Mouse (Mus musculus) spleen, postnatal 14 days (tissue): ENCODE results near the gene Ppt2.

Experiments
- DNase-seq, 2 experiments: peaks; one replicate each; pipeline ENCODE4 v3.0.0; 2021 to 2022; ENCODE audit warnings: low spot score in 2 of 2

Ppt2 gene

GRCm38 (mm10) chr17:34627943-34628643, at the start of gene Ppt2:
Gene Ppt2 (minus strand): TSS chr17:34628510.
- DNase-seq = no peak

GRCm38 (mm10) chr17:34676671-34677070, 48.4 kb upstream of the Ppt2 start:
- DNase-seq = no peak

GRCm38 (mm10) chr17:34676093-34676460, 47.8 kb upstream of the Ppt2 start:
- DNase-seq = no peak

- DNase-seq = no peak
Measured at GRCm38 (mm10) chr17:34675205-34676092, 47.1 kb upstream of the Ppt2 start.

GRCm38 (mm10) chr17:34674524-34675204, 46.4 kb upstream of the Ppt2 start:
- DNase-seq = no peak

- DNase-seq = no peak
Measured at GRCm38 (mm10) chr17:34673139-34673538, 44.8 kb upstream of the Ppt2 start.

- no peak for DNase-seq
Measured at GRCm38 (mm10) chr17:34672246-34672792, 44.0 kb upstream of the Ppt2 start.

GRCm38 (mm10) chr17:34671151-34672066, 43.1 kb upstream of the Ppt2 start:
- DNase-seq = no peak

GRCm38 (mm10) chr17:34670235-34670634, 41.9 kb upstream of the Ppt2 start, which contains the start of gene Tnxb:
Gene Tnxb (plus strand): TSS chr17:34670535.
- no peak for DNase-seq

- DNase-seq = no peak
Measured at GRCm38 (mm10) chr17:34664472-34664871, 36.2 kb upstream of the Ppt2 start.

GRCm38 (mm10) chr17:34663558-34663957, 35.2 kb upstream of the Ppt2 start:
- no peak for DNase-seq

GRCm38 (mm10) chr17:34662978-34663377, 34.7 kb upstream of the Ppt2 start:
- no peak for DNase-seq

GRCm38 (mm10) chr17:34662468-34662867, 34.2 kb upstream of the Ppt2 start:
- no peak for DNase-seq

GRCm38 (mm10) chr17:34661121-34661591, 32.8 kb upstream of the Ppt2 start:
- no peak for DNase-seq

- no peak for DNase-seq
Measured at GRCm38 (mm10) chr17:34660259-34660820, 32.0 kb upstream of the Ppt2 start.

- DNase-seq = no peak
Measured at GRCm38 (mm10) chr17:34659897-34660214, 31.5 kb upstream of the Ppt2 start.

GRCm38 (mm10) chr17:34659181-34659896, 31.0 kb upstream of the Ppt2 start:
- no peak for DNase-seq

GRCm38 (mm10) chr17:34658591-34658990, 30.3 kb upstream of the Ppt2 start:
- no peak for DNase-seq

GRCm38 (mm10) chr17:34658145-34658544, 29.8 kb upstream of the Ppt2 start:
- no peak for DNase-seq

GRCm38 (mm10) chr17:34657271-34657670, 29.0 kb upstream of the Ppt2 start:
- DNase-seq = no peak
